Mouse (Mus musculus): Measurements from ENCODE around the gene Galnt2.

- no peak for TF ChIP-seq POLR2A (IDR thresholded peaks at IDR 0.05; ENCODE audit: low read depth, low read length)
- no peak for TF ChIP-seq NRF1 (IDR thresholded peaks at IDR 0.05; ENCODE audit: low read depth, low read length)
- TF ChIP-seq MAFK (IDR thresholded peaks at IDR 0.05; ENCODE audit: insufficient replicate concordance, low read length): no peak
- no peak for TF ChIP-seq MAZ (IDR thresholded peaks at IDR 0.05; ENCODE audit: low read depth, low read length)
- TF ChIP-seq MEF2A (IDR thresholded peaks at IDR 0.05; ENCODE audit: borderline replicate concordance, low read depth, low read length): no peak
- no peak for TF ChIP-seq MAX (IDR thresholded peaks at IDR 0.05; ENCODE audit: low read length)
- no peak for TF ChIP-seq IRF4 (IDR thresholded peaks at IDR 0.05; ENCODE audit: low read depth, low read length)
- no peak for TF ChIP-seq POLR2AphosphoS2 (IDR thresholded peaks at IDR 0.05; ENCODE audit: low read depth, low read length)
- no peak for TF ChIP-seq RCOR1 (conservative IDR thresholded peaks at IDR 0.05; ENCODE audit: low read depth, low read length)
- TF ChIP-seq CTCF (conservative IDR thresholded peaks at IDR 0.05 in 1 of 2, IDR thresholded peaks at IDR 0.05 in 1 of 2; ENCODE audit: low read depth in 2 of 2, low read length in 2 of 2): no peak
- TF ChIP-seq RAD21 (IDR thresholded peaks at IDR 0.05; ENCODE audit: low read depth, low read length): no peak
- no peak for TF ChIP-seq SMC3 (IDR thresholded peaks at IDR 0.05; ENCODE audit: low read depth, low read length)
- TF ChIP-seq MXI1 (IDR thresholded peaks at IDR 0.05; ENCODE audit: low read depth, low read length): no peak
Measured at GRCm38 (mm10) chr8:124250785-124251184, 19.6 kb downstream of the Galnt2 start.

Measured in CH12.LX (cell line).